Comparison of ENCODE assay signal across 24 mouse cellular contexts in the genomic region with DNA sequence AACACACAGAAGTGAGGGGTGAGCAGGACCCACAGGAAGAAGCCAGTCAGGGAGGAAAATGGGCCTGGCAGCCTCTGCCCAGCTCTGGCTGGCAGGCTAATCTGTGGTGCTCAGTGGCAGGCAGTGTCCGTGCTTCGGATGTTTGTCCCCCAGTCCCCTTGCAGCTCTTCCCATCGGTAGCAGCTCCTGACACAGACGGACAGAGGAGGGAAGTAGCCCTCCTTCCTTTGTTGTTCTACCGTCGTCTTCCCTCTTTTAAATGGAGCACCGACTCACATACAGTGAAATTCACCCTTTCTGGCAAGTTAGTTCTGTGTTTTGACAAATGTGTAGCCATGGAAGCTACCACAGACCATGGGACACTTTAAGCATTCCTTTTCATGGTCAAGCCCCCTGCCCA. TPM values are rescaled to one million over a fixed set of nuclear protein-coding genes. Genes with fewer than 3 reads are reported as not detected.
DNase-seq lines count a peak whose midpoint lies in the region; ATAC-seq and TF ChIP-seq lines count a peak whose summit lies in the region.
"Had no signal": no experiment of that assay in that cellular context is flagged by ENCODE, and none has a peak within 500 bp of the region (broad histone marks: within the 10 kb centered on the region; RNA-seq: fewer than 3 reads in every experiment).

No protein-coding gene starts in this region.

- TF ChIP-seq RAD21 in CH12.LX (IDR thresholded peaks at IDR 0.05; ENCODE audit: low read depth, low read length), result no peak

- TF ChIP-seq EP300 in CH12.LX (IDR thresholded peaks at IDR 0.05; ENCODE audit: low read length), result no peak

- peaks cover 61% of the 10 kb centered on the region for H3K4me1 ChIP-seq in heart, embryonic 13.5 days
- peaks cover 65% of the 10 kb centered on the region for H3K4me1 ChIP-seq in kidney, embryonic 16.5 days (ENCODE audit: insufficient read depth, low read length)
- H3K4me1 ChIP-seq in CH12.LX (ENCODE audit: control insufficient read depth in 1 of 2, insufficient read depth in 2 of 2), result peaks cover 58 to 96% of the 10 kb centered on the region in 2 experiments
- peaks cover 28% of the 10 kb centered on the region for H3K4me1 ChIP-seq in intestine, embryonic 15.5 days (replicated peaks)

- TF ChIP-seq POLR2A in CH12.LX (IDR thresholded peaks at IDR 0.05; ENCODE audit: low read depth, low read length), result peak; percentile 41; the same call in 1 of the 2 replicates

- H3K4me3 ChIP-seq in heart, embryonic 13.5 days, result peak overlapping the region; percentile 13; the same call in 1 of the 2 replicates
- H3K4me3 ChIP-seq in kidney, embryonic 16.5 days (ENCODE audit: low read length), result no peak overlapping the region
- H3K4me3 ChIP-seq in CH12.LX (replicated peaks in 1 of 3; ENCODE audit: low read depth in 2 of 3, low read length in 2 of 3, poor library complexity in 1 of 3), result peak overlapping the region in 2 of 3 experiments; percentile 44 to 47
- H3K4me3 ChIP-seq in intestine, embryonic 15.5 days (replicated peaks), result no peak overlapping the region
- H3K4me3 ChIP-seq: embryonic facial prominence, embryonic 12.5 days; stomach, embryonic 15.5 days had no signal

- H3K27ac ChIP-seq in heart, embryonic 13.5 days (replicated peaks), result peak overlapping the region; percentile 91
- H3K27ac ChIP-seq in kidney, embryonic 16.5 days (ENCODE audit: low read length), result no peak overlapping the region
- peak overlapping the region; percentile 100 for H3K27ac ChIP-seq in CH12.LX (ENCODE audit: insufficient read depth, low read depth)
- no peak overlapping the region for H3K27ac ChIP-seq in intestine, embryonic 15.5 days
- H3K27ac ChIP-seq: embryonic facial prominence, embryonic 12.5 days; hindbrain, embryonic 14.5 days; stomach, embryonic 15.5 days had no signal

- WGBS in heart, embryonic 13.5 days, result 10% methylated on average over 7 of the region's 7 CpGs
- WGBS in kidney, embryonic 16.5 days, result 49% methylated on average over 7 of the region's 7 CpGs
- 60% methylated on average over 7 of the region's 7 CpGs for WGBS in intestine, embryonic 15.5 days

- H3K27me3 ChIP-seq in heart, embryonic 13.5 days (replicated peaks), result no peaks in the 10 kb centered on the region
- no peaks in the 10 kb centered on the region for H3K27me3 ChIP-seq in kidney, embryonic 16.5 days (ENCODE audit: insufficient read depth, low read length)
- H3K27me3 ChIP-seq in CH12.LX (replicated peaks), result no peaks in the 10 kb centered on the region
- no peaks in the 10 kb centered on the region for H3K27me3 ChIP-seq in intestine, embryonic 15.5 days (replicated peaks)
- H3K27me3 ChIP-seq: embryonic facial prominence, embryonic 12.5 days; stomach, embryonic 15.5 days had no signal

- in situ Hi-C loops in CH12.LX (cut with MboI; ENCODE audit: low pct_ligation_motif_present, low pct_unique_long_range_greater_than_20kb, low sequenced_read_pairs), result loop anchor here (25.0 kb wide), 1 partner anchor 805 kb away; no protein-coding TSS in a partner anchor

- H3K9me3 ChIP-seq in heart, embryonic 13.5 days, result no peaks in the 10 kb centered on the region
- H3K9me3 ChIP-seq in kidney, embryonic 16.5 days (ENCODE audit: low read length), result no peaks in the 10 kb centered on the region
- no peaks in the 10 kb centered on the region for H3K9me3 ChIP-seq in CH12.LX (replicated peaks; ENCODE audit: low read length)
- H3K9me3 ChIP-seq in intestine, embryonic 15.5 days, result no peaks in the 10 kb centered on the region
- H3K9me3 ChIP-seq: embryonic facial prominence, embryonic 12.5 days; stomach, embryonic 15.5 days had no signal

- no peaks in the 10 kb centered on the region; the same call in 1 of the 2 replicates for H3K79me2 ChIP-seq in CH12.LX (replicated peaks; ENCODE audit: control insufficient read depth, extremely low read depth, insufficient read depth, poor library complexity, severe bottlenecking)

- no peak for DNase-seq in heart, adult 8-10 months (ENCODE audit: low spot score)
- no peak for DNase-seq in kidney, adult 18-20 months
- DNase-seq in CH12.LX (ENCODE audit: extremely low read depth), result no peak
- DNase-seq in ovary, postnatal 36 days (ENCODE audit: low spot score), result no peak
- DNase-seq: adrenal gland, postnatal 36 days; cerebellum, adult 8-10 months; gastrocnemius, postnatal 25 days; kidney, adult 11 months; liver; liver, postnatal 0 days; lung, postnatal 36 days; right cerebral cortex, adult 18-20 months; thymus, adult 2 months had no signal

- no peak for TF ChIP-seq CTCF in CH12.LX (conservative IDR thresholded peaks at IDR 0.05 in 1 of 2, IDR thresholded peaks at IDR 0.05 in 1 of 2; ENCODE audit: low read depth in 2 of 2, low read length in 2 of 2)

- H3K36me3 ChIP-seq in heart, embryonic 13.5 days, result no peaks in the 10 kb centered on the region
- no peaks in the 10 kb centered on the region for H3K36me3 ChIP-seq in kidney, embryonic 16.5 days (ENCODE audit: insufficient read depth, low read length)
- H3K36me3 ChIP-seq in CH12.LX (replicated peaks in 1 of 2; ENCODE audit: control insufficient read depth in 1 of 2, insufficient read depth in 1 of 2, low read length in 1 of 2), result peaks cover 0 to 7% of the 10 kb centered on the region in 2 experiments
- H3K36me3 ChIP-seq in intestine, embryonic 15.5 days, result no peaks in the 10 kb centered on the region
- H3K36me3 ChIP-seq: embryonic facial prominence, embryonic 12.5 days; G1E; stomach, embryonic 15.5 days had no signal

- dilution Hi-C loops in CH12.LX (cut with MboI; ENCODE audit: extremely low pct_ligation_motif_present, extremely low pct_unique_long_range_greater_than_20kb, low sequenced_read_pairs), result no loop called here

- ATAC-seq in heart, embryonic 13.5 days (ENCODE audit: extremely low read depth, insufficient number of reproducible peaks, low FRiP score, low TSS enrichment), result no peak
- ATAC-seq in kidney, embryonic 16.5 days (ENCODE audit: low FRiP score, low TSS enrichment), result no peak
- ATAC-seq in intestine, embryonic 15.5 days, result no peak
- ATAC-seq: liver, postnatal 0 days had no signal

- peak overlapping the region; percentile 61 for H3K4me2 ChIP-seq in heart, embryonic 13.5 days
- no peak overlapping the region for H3K4me2 ChIP-seq in kidney, embryonic 16.5 days (replicated peaks; ENCODE audit: low read depth, low read length)
- peak overlapping the region; percentile 69 for H3K4me2 ChIP-seq in CH12.LX (ENCODE audit: insufficient read depth, low read depth, poor library complexity, severe bottlenecking)
- H3K4me2 ChIP-seq in intestine, embryonic 15.5 days (replicated peaks), result peak overlapping the region; percentile 7; the same call in 1 of the 2 replicates
- H3K4me2 ChIP-seq: embryonic facial prominence, embryonic 12.5 days; hindbrain, embryonic 14.5 days; stomach, embryonic 15.5 days had no signal

- H3K9ac ChIP-seq in heart, embryonic 13.5 days, result peak overlapping the region; percentile 71
- H3K9ac ChIP-seq in kidney, embryonic 16.5 days (replicated peaks; ENCODE audit: low read length), result peak overlapping the region; percentile 19
- H3K9ac ChIP-seq in CH12.LX (ENCODE audit: insufficient read depth, low read depth), result peak overlapping the region; percentile 85
- H3K9ac ChIP-seq in intestine, embryonic 15.5 days, result no peak overlapping the region
- H3K9ac ChIP-seq: embryonic facial prominence, embryonic 12.5 days; liver, postnatal 0 days; stomach, embryonic 15.5 days had no signal

TF ChIP-seq in CH12.LX, 34 proteins besides CTCF, POLR2A, EP300 and RAD21:
- no peak for TF ChIP-seq GABPA (IDR thresholded peaks at IDR 0.05; ENCODE audit: insufficient replicate concordance, low read depth, low read length)
- TF ChIP-seq PAX5 (IDR thresholded peaks at IDR 0.05; ENCODE audit: low read length), result no peak
- no peak for TF ChIP-seq TCF12 (IDR thresholded peaks at IDR 0.05; ENCODE audit: low read depth, low read length)
- no peak for TF ChIP-seq ZKSCAN1 (IDR thresholded peaks at IDR 0.05; ENCODE audit: borderline replicate concordance, low read depth, low read length)
- no peak for TF ChIP-seq USF2 (conservative IDR thresholded peaks at IDR 0.05; ENCODE audit: low read depth, low read length)
- TF ChIP-seq TBP (conservative IDR thresholded peaks at IDR 0.05; ENCODE audit: low read depth, low read length), result no peak
- no peak for TF ChIP-seq CHD1 (IDR thresholded peaks at IDR 0.05; ENCODE audit: low read depth, low read length)
- no peak for TF ChIP-seq MAZ (IDR thresholded peaks at IDR 0.05; ENCODE audit: low read depth, low read length)
- TF ChIP-seq ZMIZ1 (IDR thresholded peaks at IDR 0.05; ENCODE audit: low read depth, low read length), result no peak; the same call in 1 of the 2 replicates
- no peak for TF ChIP-seq SMC3 (IDR thresholded peaks at IDR 0.05; ENCODE audit: low read depth, low read length)
- no peak for TF ChIP-seq BHLHE40 (IDR thresholded peaks at IDR 0.05; ENCODE audit: low read depth, low read length)
- no peak for TF ChIP-seq MXI1 (IDR thresholded peaks at IDR 0.05; ENCODE audit: low read depth, low read length)

RNA-seq across cellular contexts. Expression of gene Gm10309, which starts 38.2 kb away (rescaled TPM):
- 0.25 and 0.36 TPM in 2 replicates for polyA plus RNA-seq in heart, embryonic 13.5 days (2015; fragmentation: Nextera tagmentation; extraction: Ambion mirVana)
- total RNA-seq in heart, adult 8-10 months (2022), result not detected
- polyA plus RNA-seq in kidney, embryonic 16.5 days (2015; fragmentation: Nextera tagmentation; extraction: Ambion mirVana), result 0.25 and 0.50 TPM in 2 replicates
- 0.17 and 0.25 TPM in 2 replicates for total RNA-seq in CH12.LX (2012; rRNA removed)
- not detected in 2 replicates for total RNA-seq in CH12.LX (2014; rRNA removed)
- polyA plus RNA-seq in CH12.LX (2012; ENCODE audit: insufficient read length, low read depth), result 0.20 and 0.53 TPM in 2 replicates
- 0.16 and 0.21 TPM in 2 replicates for polyA plus RNA-seq in intestine, embryonic 15.5 days (2015; fragmentation: Nextera tagmentation; extraction: Ambion mirVana)
- total RNA-seq: adrenal gland, postnatal 36 days; gastrocnemius, postnatal 25 days; layer of hippocampus, postnatal 25 days; left cerebral cortex, postnatal 25 days; neutrophil, adult 5-6 weeks had no signal
- polyA plus RNA-seq: cortical plate, adult 2 months; G1E; thymus, adult 2 months had no signal

Comparison
In these comparisons a context has a peak if more than half of its experiments do, and no peak if none do; other contexts are left out.
1. H3K27ac ChIP-seq: peak in heart, embryonic 13.5 days (single experiment) and CH12.LX (single experiment); none in kidney, embryonic 16.5 days (single experiment) and intestine, embryonic 15.5 days (single experiment).
2. H3K4me3 ChIP-seq: peak in heart, embryonic 13.5 days (single experiment) and CH12.LX (2 of 3); none in kidney, embryonic 16.5 days (single experiment) and intestine, embryonic 15.5 days (single experiment).